Mouse (Mus musculus) MN1 (cell line): ENCODE data around the gene Vsig8.

Experiments used
- DNase-seq: peaks from one replicate; pipeline ENCODE4 v3.0.0-alpha.2; 2016; ENCODE audit warnings: low spot score

The Vsig8 gene

GRCm38 (mm10) chr1:172593321-172593720, 37.6 kb downstream of the Vsig8 start:
- DNase-seq: no peak

GRCm38 (mm10) chr1:172593956-172594355, 38.2 kb downstream of the Vsig8 start:
- DNase-seq: no peak

DNA sequence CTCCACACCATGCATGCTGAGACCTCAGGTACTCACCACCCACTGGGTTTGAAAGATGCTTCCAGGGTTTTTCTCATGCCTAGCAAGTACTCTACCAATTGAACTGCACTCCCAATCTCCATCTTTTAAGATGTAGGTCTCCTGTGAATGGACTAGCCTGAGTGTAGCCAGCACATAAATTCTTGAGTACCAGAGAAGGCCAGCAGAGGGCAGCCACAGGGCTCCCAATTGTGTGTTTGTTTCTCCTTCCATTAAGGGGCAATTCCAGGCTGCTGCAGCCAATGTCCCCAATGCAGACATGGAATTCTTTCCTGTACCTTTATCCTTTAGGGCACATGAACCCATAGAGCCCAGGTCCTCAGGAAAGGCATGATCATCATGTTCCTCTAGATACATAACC, 38.8 kb downstream of the Vsig8 start:
- DNase-seq: peak; percentile 50

- no peak for DNase-seq
Observed at GRCm38 (mm10) chr1:172602326-172602725, 46.6 kb downstream of the Vsig8 start, which contains the start of gene Fcrl6. Gene Fcrl6 (minus strand): TSS chr1:172602551.

DNA sequence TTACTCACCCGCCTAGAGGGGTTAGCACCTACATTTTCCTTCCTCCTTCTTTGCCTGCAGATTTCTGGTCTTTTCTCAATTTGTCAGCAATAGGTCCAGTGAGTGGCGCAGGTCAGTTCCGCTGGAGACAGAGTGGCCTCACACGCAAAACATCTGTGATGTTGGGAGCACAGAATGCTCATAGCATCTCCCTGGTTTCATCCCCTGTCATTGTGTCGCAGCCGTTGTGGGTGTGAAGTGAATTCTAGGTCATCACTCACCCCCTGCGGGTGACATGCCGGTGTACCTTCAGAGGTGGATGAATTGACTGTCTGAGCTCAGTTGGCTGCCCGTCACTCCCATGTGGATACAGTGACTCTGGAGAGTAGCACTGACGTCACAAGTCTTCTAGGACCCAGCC, 55.6 kb downstream of the Vsig8 start:
- DNase-seq: no peak

DNA sequence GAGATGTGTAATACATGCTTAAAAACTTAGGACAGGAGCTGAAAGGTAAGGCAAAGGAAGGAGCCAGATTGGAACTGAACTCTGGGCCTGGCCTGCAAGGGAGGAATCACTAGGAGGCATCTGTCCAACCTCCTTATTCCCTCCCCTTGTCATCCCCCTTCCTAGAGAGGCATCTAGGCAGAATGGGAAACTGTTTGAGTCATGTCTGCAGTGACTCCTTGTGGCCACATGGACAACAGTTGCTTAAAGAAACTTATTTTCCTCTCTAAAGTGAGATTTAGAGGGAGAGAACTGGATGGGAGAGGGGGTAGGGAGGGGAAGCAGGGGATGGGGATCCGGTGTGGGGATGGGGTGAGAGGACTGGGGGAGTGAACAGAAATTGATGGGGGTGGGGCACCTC, 57.0 kb downstream of the Vsig8 start:
- DNase-seq: peak; percentile 58
